Mouse (Mus musculus): ENCODE measurements at regions not wholly inside any gene's neighbourhood (a gene's known extent, or its start where the extent isn't known, plus 50 kb on each side); places are given as distances from the start of the nearest gene placed in this dataset.
"Not testable (repeated sequence)": the region's sequence is repeated elsewhere in the genome, so short reads cannot be mapped to it uniquely, and the experiment has no call there.

DNA sequence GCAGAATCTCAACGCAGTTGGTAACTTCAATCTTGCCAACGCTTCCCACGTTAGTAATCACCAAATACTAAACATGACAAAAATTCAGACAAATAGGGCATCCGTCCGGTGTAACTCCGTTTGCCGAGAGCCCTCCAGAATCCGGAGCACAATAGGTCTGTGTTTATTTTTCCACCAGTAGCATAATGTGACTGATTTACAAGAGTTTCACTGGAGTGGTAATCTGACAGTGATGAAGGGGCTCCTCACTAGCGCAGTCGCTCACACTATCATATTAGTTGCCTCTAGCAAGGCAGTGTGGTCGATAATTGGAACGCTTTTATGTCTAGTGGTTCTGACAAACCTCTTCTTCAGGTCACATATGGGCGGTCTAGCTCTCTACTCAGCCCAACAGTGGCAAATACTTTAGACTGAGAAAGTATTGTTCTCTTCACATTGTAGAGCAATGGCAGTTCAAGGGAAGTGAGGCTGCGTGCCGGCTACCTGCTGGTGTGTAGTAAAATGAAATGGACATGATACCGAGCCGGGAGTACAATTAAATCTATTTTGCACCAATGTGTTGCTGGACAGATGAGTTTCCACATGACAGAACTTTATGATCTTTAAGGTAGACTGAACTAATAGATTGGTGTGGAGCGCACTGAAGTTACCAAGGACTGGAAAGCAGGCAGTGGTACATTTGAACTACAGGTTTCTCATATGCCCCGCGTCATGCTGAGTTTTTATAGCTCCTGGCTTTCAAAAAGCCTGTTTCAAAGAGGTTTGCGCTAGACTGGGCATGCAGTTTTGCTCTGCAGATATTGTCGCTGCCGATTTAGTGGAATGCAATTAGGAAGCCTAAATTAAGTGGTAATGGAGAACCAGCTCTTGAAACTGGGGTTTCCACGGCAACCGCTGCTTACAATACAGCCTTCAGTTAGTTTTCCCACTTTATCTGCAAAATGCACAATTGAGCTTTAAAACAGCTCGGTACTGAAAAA lies 155.7 kb upstream of the Pou3f3 start:
- no peak for DNase-seq (ENCODE audit: low spot score)

DNA sequence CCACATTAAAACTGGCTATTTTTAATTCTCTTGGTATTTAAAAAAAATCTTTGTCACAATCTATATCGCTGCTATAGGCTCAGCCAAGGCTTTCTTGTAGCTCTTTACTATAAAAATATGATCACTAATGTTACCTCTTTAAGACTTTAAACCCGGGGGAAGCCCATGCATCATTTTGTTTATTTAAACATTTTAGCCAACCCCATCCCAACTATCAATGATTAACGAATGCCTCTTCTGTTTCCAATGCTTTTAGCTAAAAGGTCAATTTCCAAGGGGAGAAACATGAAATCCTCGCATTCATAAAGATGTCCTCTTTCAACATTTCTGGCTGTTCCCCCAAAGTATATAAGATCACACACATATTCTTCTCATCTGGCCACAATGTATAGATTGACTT lies 153.6 kb upstream of the Pou3f3 start:
- no peak for DNase-seq (ENCODE audit: low spot score)

DNA sequence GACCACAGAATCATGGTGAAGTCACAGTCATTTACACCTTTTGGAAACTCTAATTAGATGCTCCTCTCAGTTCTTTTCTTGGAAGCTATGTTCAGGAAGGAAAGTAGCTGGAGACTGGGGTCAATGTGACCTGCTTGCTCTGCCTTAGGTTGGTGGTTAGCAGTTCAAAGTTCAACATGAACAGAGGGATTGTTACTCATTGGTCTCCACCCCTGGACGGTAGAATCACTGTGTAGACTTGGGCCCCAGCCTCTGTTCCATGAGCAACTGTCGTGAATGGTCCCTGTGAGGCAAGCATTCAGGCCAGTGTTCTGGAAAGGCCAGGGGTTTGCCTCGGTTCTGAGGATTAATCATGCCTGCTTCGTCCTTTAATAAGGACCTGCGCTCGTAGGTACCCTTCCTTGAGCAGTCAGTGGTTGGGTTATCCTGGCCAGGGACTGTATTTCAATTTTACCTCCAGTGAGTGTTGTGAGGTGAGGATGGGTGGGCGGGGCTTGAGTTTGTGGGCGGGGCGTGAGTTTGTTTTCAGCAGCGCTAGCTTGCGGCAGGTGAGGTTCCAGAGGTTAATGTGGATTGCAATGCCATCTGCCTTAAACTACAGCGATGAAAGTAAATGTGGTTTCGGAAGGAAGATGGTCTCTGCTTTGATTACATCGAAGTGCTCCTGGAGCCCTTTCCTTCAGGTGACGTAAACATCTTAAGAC lies 152.6 kb upstream of the Pou3f3 start:
- DNase-seq (ENCODE audit: low spot score), result no peak

DNA sequence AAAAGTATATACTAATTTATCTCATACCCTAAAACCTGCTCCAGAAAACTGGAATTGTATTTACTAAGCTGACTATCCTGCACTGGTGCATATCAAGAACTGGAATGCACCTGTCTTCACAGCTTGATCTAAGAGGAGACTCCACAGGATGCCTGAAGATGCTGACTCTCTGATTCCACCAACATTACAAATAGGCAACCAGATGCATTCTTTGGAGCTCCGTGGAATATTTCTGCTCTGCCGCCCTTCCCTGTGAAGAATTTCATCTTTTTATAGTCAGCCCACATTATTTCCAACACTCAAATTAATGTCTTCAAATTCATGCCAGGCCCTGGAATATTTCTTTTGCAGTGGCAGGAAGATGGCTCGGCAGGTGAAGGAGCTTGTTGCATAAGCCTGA lies 148.7 kb upstream of the Pou3f3 start:
- DNase-seq (ENCODE audit: low spot score), result no peak

DNA sequence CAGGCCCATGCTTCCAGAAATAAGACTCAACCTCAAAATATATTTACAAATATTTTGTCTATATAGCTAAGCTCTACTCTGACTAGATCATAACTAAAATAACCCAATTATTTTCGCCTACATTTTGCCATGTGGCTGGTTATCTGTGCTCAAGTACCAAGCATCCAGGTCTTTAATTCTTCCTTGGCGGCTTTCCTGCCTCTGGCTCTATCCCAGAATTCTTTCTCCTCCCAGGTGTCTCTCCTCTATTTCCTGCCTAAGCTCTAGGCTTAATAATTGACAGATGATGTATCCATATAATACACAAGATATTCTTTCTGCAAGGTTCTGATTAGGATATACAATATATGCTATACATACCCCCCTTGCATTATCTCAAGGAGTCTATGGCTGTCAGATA lies 138.3 kb upstream of the Pou3f3 start:
- no peak for DNase-seq (ENCODE audit: low spot score)

DNA sequence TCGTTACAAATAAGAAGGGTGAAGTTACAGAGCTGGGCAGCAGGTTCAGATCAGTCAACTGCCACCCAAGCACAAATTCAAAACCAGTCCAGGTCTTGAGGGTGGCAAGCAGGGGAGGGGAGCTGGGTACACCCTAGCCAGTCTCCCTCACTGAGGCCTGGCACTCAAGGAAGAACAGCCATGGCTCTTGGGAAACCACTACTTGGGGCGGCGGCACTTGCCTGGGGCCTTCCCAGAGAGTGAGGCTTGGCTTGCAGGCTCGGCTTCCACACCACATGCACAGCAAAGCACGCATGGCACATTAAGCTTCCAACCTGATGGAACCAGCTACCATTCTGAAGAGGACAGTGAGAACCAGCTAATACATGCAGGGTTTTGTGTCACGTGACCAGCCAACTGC lies 127.9 kb upstream of the Pou3f3 start:
- no peak for DNase-seq (ENCODE audit: low spot score)

DNA sequence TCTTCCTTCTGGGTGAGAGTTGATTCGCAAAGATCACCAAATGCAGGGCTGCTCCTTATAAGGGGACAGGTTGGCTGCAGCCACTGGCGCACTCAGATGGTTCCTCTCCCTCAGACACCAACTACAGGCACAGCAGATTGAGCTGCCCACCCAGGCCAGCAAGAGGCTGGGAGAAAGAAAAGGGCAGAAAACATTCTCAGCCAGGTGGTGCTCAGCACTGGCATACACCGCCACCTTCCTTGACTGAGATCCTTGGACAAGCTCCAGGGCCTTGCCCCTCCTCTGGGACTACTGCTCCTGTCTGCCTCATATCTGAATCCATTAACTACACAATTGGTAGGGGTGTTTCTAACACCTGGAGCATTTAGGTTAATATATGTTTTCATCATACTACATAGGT lies 110.4 kb upstream of the Pou3f3 start:
- DNase-seq (ENCODE audit: low spot score), result no peak

DNA sequence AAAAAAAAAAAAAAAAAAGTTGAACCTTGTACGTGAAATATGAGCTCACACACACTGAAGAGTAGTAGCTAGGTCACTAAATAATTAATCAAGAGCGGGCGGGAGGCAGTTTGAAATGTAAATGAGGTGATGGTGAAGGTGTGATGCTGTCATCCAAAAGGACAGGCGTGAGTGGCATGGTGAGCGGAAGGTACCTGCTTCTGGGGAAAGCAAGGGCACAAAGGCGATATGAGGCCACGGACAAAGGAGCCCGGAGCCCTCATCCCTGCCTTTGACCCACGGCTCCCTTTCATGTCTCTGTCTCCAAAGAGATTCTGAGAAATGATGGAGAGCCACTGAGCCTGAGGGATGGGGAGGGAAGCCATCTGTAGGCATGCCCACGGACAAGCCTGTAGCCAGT lies 107.1 kb upstream of the Pou3f3 start:
- no peak for DNase-seq (ENCODE audit: low spot score)

DNA sequence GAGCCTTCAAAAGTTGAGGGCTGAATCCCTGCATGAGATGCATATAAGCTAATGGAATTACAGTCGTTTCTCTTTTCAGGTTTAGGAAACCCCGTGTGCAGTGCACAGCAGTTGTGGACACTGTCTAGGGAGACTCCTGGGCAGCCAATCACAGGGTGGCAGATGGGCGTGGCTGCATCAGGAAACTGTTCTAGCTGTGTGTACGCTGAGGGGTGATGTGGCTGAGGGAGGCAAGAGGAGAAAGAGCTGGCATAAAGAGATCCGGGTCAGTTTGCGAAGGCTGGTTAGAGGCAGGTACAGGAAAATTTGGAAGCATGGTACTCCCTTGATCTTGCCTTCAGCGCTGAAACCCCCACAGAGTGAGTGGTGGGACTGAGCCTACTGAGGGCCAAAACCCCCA lies 106.1 kb upstream of the Pou3f3 start:
- DNase-seq (ENCODE audit: low spot score), result no peak

DNA sequence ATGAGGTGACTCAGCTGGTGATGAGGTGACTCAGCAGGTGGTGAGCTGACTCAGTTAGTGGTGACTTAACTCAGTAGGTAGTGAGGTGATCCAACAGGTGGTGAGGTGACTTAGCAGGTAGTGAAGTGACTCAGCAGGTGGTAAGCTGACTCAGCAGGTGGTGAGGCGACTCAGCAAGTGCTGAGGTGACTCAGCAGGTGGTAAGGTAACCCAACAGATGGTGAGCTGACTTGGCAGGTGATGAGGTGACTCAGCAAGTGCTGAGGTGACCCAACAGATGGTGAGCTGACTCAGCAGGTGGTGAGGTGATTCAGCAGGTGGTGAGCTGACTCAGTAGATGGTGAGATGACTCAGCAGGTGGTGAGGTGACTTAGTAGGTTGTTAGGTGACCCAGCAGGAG lies 103.7 kb upstream of the Pou3f3 start:
- DNase-seq (ENCODE audit: low spot score), result no peak

DNA sequence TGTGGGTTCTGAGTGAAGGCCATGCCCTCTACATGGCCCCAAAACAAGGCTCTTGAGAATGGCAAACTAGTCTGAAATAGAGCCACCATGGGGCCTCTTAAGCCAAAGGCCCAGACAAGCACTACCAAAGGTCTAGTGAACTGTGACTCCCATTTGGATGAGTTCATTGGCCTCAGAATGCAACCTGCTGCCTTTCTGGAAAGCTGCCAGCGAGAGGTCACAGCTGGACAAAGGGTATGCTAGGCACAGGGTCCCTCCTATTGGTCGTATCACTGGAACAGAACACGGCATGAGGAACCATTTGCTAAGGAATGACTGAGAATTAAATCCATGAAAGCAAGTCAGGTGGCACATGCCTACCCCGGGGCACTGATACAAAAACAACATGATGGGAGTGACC lies 98.5 kb upstream of the Pou3f3 start:
- no peak for DNase-seq (ENCODE audit: low spot score)

DNA sequence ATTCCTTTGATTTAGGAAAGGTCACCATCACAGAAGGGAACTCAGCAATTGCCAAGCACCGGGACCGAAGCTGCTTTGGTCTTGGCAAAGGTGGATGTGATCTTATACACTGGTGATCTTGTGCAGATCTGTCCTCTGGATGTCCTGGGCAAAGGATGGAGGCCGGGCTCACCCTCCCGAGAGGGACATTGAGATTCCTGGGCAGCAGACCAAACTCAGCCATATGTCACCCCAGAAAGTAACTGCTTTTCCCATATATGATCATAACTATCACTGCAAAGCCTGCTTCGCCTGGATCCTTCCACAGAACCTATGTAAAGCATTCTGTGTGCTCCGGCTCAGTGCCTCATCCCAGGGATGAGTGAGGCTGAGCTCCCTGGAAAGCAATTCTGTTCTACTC lies 96.3 kb upstream of the Pou3f3 start:
- DNase-seq (ENCODE audit: low spot score), result no peak

DNA sequence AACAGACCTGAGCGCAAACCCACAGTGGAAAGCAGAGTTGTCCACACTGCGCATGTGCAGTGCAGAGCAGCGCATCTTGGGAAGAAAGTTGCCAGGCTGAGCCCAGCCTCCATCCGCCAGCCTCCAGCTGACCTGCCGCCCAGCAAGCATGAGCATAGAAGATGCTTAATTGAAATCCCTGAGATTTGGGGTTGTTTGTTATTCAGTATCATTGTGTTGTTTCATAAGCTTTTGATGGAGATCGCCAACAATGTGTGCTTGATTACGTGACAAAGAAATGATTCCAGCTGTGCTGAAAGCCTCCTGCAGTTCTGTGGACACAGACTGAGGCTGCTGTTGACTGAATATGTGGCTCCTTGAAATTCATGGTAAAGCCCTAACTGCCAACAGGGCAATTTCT lies 89.3 kb upstream of the Pou3f3 start:
- no peak for DNase-seq (ENCODE audit: low spot score)

DNA sequence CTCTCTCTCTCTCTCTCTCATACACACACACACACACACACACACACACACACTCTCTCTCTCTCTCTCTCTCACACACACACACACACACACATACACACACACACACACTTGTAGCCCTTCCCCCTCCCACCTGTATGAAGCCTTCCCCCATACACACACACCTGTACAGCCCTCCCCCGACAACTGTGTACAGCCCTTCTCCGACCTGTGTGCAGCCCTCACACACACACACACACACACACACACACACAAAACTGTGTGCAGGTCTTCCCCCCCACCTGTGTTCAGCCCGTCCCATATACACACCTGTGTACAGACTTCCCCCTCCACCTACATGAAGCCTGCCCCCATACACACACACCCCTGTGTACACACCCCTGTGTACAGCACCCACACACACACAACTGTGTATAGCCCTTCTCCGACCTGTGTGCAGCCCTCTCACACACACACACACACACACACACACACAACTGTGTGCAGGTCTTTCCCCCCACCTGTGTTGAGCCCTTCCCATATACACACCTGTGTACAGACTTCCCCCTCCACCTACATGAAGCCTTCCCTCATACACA lies 88.0 kb upstream of the Pou3f3 start:
- DNase-seq (ENCODE audit: low spot score), result not testable (repeated sequence)

DNA sequence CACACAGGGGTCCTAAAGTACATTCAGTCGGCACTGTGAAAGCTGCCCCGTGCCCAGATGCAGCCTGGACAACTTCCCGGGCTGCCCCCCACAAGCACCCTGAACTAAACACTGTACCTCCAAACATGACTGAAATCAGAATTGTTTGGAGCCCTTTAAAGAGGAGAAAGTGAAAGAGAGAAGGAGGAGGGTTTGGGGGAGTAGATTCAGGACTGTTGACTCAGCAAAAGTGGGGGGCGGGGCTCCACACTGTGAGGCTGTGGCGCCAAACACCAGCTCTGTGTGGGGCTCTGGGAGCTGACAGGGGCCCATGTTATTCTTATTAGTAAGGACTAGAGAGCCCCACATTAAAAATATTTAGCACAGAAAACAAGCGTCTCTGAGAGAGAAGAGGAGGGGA lies 71.8 kb upstream of the Pou3f3 start:
- no peak for DNase-seq (ENCODE audit: low spot score)

DNA sequence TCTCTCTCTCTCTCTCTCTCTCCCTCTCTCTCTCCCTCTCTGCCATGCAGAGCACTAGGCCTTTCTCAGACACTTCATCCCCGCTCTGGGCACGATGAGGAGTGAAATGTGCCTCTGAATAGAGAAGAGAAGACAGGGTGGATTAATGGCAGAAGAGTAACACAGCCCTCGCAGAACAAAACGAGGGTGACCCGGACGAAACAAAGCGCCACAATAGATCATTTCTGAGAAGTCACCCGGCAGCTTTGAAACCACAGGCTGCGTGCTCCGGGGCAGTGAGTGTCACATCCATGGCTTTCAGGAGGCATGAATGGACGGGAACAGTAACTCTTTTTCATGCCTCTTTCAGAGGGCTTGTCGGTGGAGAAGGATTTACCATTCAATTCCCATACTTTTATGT lies 66.8 kb upstream of the Pou3f3 start:
- DNase-seq (ENCODE audit: low spot score), result no peak

DNA sequence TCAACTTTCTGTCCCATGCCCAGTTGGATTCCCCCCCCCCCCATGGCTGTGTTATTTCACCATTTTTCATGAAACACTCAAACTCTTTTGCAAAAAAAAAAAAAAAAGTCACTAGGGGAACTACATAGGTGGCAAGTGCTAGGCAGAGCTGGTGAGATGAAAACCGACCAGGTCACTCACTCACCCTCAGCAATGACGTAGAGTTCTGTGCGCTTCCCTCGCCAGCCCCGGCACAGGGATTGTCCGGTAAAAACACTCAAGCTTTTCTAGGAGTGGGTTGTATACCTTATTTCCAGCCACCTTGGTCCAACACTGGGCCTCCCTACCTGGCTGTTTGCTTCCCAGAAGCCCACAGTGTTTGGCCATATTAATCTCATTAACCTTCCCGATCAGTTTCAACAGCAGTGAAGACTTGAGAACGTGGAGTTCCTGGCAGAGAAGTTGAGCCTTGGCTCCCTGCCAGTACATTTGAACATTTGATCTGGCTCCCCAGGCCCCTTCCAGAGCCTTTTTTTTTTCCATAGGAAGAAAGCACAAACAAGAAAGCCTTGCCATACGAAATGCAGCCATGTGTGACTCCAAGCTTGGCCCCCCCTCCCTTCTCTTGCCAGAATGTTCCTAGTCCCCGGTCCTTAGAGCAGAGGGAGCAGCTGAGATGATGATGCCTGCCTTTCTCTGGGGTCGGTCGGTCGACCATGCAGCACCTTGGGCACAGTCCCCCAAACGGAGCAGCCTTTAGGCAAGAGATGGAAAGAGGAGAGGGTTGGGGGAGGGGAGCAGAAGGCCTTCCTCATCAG lies 65.9 kb upstream of the Pou3f3 start:
- DNase-seq (ENCODE audit: low spot score), result no peak

DNA sequence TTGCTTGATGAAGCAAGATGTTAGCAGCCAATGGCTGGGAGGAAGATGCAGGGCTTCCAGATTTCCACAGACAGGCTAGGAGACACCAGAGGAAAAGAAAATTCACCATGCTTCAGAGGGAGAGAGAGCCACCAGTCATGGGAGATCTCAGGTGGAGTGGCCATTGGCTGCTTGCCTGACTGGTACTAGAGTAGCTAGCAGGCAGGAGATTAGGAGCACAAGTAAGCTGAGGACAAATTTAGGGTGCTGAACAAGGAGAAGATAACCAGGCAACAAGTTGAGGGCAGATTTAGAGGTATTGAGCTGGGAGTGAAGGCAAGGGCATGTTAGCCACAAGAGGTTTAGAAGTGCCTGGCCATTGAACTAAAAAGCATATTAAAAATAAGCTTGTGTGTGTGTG lies 63.3 kb upstream of the Pou3f3 start:
- peak; percentile 31 for DNase-seq (ENCODE audit: low spot score)

DNA sequence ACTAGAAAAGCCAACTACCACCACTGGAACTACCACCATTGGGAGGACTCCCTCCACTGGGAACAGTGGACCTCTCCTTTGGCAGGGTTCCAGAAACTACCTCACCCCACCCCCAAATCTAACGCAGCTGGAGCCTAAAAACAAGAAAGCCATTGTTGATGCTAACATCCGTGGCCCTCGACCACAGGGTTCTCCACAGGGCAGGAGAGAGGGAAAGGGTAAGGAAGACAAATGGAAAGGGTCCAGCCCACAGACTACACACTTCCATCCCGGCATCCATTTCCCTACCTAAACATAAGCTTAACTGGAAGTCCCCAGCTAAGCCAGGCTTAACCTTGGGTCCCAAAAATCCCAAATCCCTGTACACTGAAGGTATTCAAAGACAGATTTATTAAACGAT lies 59.0 kb upstream of the Pou3f3 start:
- DNase-seq (ENCODE audit: low spot score), result no peak
